Mouse (Mus musculus) cortical plate, adult 2 months (tissue): ENCODE data around the gene Daglb.

Experiments used
- CTCF ChIP-seq: fragments of 200-500 bp; IDR thresholded peaks from 2 replicates; pipeline ENCODE4 v1.5.1; 2011; ENCODE audit warnings: mild to moderate bottlenecking, control low read depth, low read length; ENCODE audit not compliant: insufficient read depth; ENCODE audit errors: extremely low read depth
- POLR2A ChIP-seq: fragments of 200-500 bp; IDR thresholded peaks from 2 replicates; pipeline ENCODE4 v1.6.1; 2011; ENCODE audit warnings: mild to moderate bottlenecking, low read length, control low read depth; ENCODE audit not compliant: insufficient read depth; ENCODE audit errors: extremely low read depth

- TF ChIP-seq CTCF (no peak), POLR2A (no peak)
Measured at GRCm38 (mm10) chr5:143526698-143527331, 62.4 kb downstream of the Daglb start.
